Mouse (Mus musculus): ENCODE measurements at regions not wholly inside any gene's neighbourhood (a gene's known extent, or its start where the extent isn't known, plus 50 kb on each side); places are given as distances from the start of the nearest gene placed in this dataset.

- no peak for TF ChIP-seq CTCF (IDR thresholded peaks at IDR 0.05; ENCODE audit: control insufficient read depth, insufficient read depth, low read length)
- TF ChIP-seq POLR2A (IDR thresholded peaks at IDR 0.05; ENCODE audit: borderline replicate concordance, control insufficient read depth, low read depth, low read length): no peak
- Histone ChIP-seq H3K4me3 (replicated peaks; ENCODE audit: control insufficient read depth, low read depth, low read length) (no peak overlapping the region), H3K27ac (ENCODE audit: control insufficient read depth, insufficient read depth, low read depth, low read length, poor library complexity) (no peak overlapping the region; the same call in 1 of the 2 replicates), H3K4me1 (ENCODE audit: control insufficient read depth, insufficient read depth, low read length) (no peaks in the 10 kb centered on the region)
- WGBS: 14% methylated on average over 3 of the region's 3 CpGs
These were observed 101.2 kb upstream of the Mpp6 start for GRCm38 (mm10) chr6:50008869-50009268.

- TF ChIP-seq POLR2A (IDR thresholded peaks at IDR 0.05; ENCODE audit: borderline replicate concordance, control insufficient read depth, low read depth, low read length) (no peak), CTCF (IDR thresholded peaks at IDR 0.05; ENCODE audit: control insufficient read depth, insufficient read depth, low read length) (no peak)
- 6% methylated on average over 7 of the region's 7 CpGs for WGBS
- Histone ChIP-seq H3K4me3 (replicated peaks; ENCODE audit: control insufficient read depth, low read depth, low read length) (no peak overlapping the region), H3K4me1 (ENCODE audit: control insufficient read depth, insufficient read depth, low read length) (no peaks in the 10 kb centered on the region), H3K27ac (ENCODE audit: control insufficient read depth, insufficient read depth, low read depth, low read length, poor library complexity) (peak overlapping the region; percentile 3; the same call in 1 of the 2 replicates)
These were observed 100.7 kb upstream of the Mpp6 start for GRCm38 (mm10) chr6:50009339-50009738.

GRCm38 (mm10) chr6:50009856-50010255, 100.2 kb upstream of the Mpp6 start:
- Histone ChIP-seq H3K4me3 (replicated peaks; ENCODE audit: control insufficient read depth, low read depth, low read length) (no peak overlapping the region), H3K4me1 (ENCODE audit: control insufficient read depth, insufficient read depth, low read length) (no peaks in the 10 kb centered on the region), H3K27ac (ENCODE audit: control insufficient read depth, insufficient read depth, low read depth, low read length, poor library complexity) (no peak overlapping the region)
- WGBS: 76% methylated on average over 5 of the region's 5 CpGs
- TF ChIP-seq CTCF (IDR thresholded peaks at IDR 0.05; ENCODE audit: control insufficient read depth, insufficient read depth, low read length) (no peak), POLR2A (IDR thresholded peaks at IDR 0.05; ENCODE audit: borderline replicate concordance, control insufficient read depth, low read depth, low read length) (no peak)

- Histone ChIP-seq H3K27ac (ENCODE audit: control insufficient read depth, insufficient read depth, low read depth, low read length, poor library complexity) (no peak overlapping the region), H3K4me3 (replicated peaks; ENCODE audit: control insufficient read depth, low read depth, low read length) (no peak overlapping the region), H3K4me1 (ENCODE audit: control insufficient read depth, insufficient read depth, low read length) (no peaks in the 10 kb centered on the region)
- no peak for TF ChIP-seq POLR2A (IDR thresholded peaks at IDR 0.05; ENCODE audit: borderline replicate concordance, control insufficient read depth, low read depth, low read length)
- TF ChIP-seq CTCF (IDR thresholded peaks at IDR 0.05; ENCODE audit: control insufficient read depth, insufficient read depth, low read length): no peak
- WGBS: 76% methylated on average over 12 of the region's 12 CpGs
These were observed 99.0 kb upstream of the Mpp6 start for GRCm38 (mm10) chr6:50011071-50011470.

GRCm38 (mm10) chr6:50011746-50012453, 98.1 kb upstream of the Mpp6 start:
- Histone ChIP-seq H3K4me3 (replicated peaks; ENCODE audit: control insufficient read depth, low read depth, low read length) (no peak overlapping the region), H3K27ac (ENCODE audit: control insufficient read depth, insufficient read depth, low read depth, low read length, poor library complexity) (no peak overlapping the region), H3K4me1 (ENCODE audit: control insufficient read depth, insufficient read depth, low read length) (no peaks in the 10 kb centered on the region)
- 63% methylated on average over 5 of the region's 5 CpGs for WGBS
- TF ChIP-seq POLR2A (IDR thresholded peaks at IDR 0.05; ENCODE audit: borderline replicate concordance, control insufficient read depth, low read depth, low read length) (no peak), CTCF (IDR thresholded peaks at IDR 0.05; ENCODE audit: control insufficient read depth, insufficient read depth, low read length) (no peak)

GRCm38 (mm10) chr6:50013067-50013466, 97.0 kb upstream of the Mpp6 start:
- H3K4me1 ChIP-seq (ENCODE audit: control insufficient read depth, insufficient read depth, low read length): no peaks in the 10 kb centered on the region
- no peak overlapping the region for H3K27ac ChIP-seq (ENCODE audit: control insufficient read depth, insufficient read depth, low read depth, low read length, poor library complexity)
- WGBS: 83% methylated on average over 5 of the region's 5 CpGs
- TF ChIP-seq CTCF (IDR thresholded peaks at IDR 0.05; ENCODE audit: control insufficient read depth, insufficient read depth, low read length) (no peak), POLR2A (IDR thresholded peaks at IDR 0.05; ENCODE audit: borderline replicate concordance, control insufficient read depth, low read depth, low read length) (no peak)
- H3K4me3 ChIP-seq (replicated peaks; ENCODE audit: control insufficient read depth, low read depth, low read length): no peak overlapping the region

GRCm38 (mm10) chr6:50013842-50014241, 96.2 kb upstream of the Mpp6 start:
- WGBS: 85% methylated on average over 7 of the region's 7 CpGs
- no peak overlapping the region for H3K4me3 ChIP-seq (replicated peaks; ENCODE audit: control insufficient read depth, low read depth, low read length)
- TF ChIP-seq CTCF (IDR thresholded peaks at IDR 0.05; ENCODE audit: control insufficient read depth, insufficient read depth, low read length) (no peak), POLR2A (IDR thresholded peaks at IDR 0.05; ENCODE audit: borderline replicate concordance, control insufficient read depth, low read depth, low read length) (no peak)

GRCm38 (mm10) chr6:50027981-50028380, 82.1 kb upstream of the Mpp6 start:
- TF ChIP-seq POLR2A (IDR thresholded peaks at IDR 0.05; ENCODE audit: borderline replicate concordance, control insufficient read depth, low read depth, low read length) (no peak), CTCF (IDR thresholded peaks at IDR 0.05; ENCODE audit: control insufficient read depth, insufficient read depth, low read length) (no peak)
- no peak overlapping the region for H3K27ac ChIP-seq (ENCODE audit: control insufficient read depth, insufficient read depth, low read depth, low read length, poor library complexity)
- H3K4me1 ChIP-seq (ENCODE audit: control insufficient read depth, insufficient read depth, low read length): no peaks in the 10 kb centered on the region; the same call in 1 of the 2 replicates
- no peak overlapping the region for H3K4me3 ChIP-seq (replicated peaks; ENCODE audit: control insufficient read depth, low read depth, low read length)
- 76% methylated on average over 6 of the region's 6 CpGs for WGBS

More at GRCm38 (mm10) chr6:50013842-50014241, 96.2 kb upstream of the Mpp6 start:
- Histone ChIP-seq H3K4me1 (ENCODE audit: control insufficient read depth, insufficient read depth, low read length) (no peaks in the 10 kb centered on the region), H3K27ac (ENCODE audit: control insufficient read depth, insufficient read depth, low read depth, low read length, poor library complexity) (no peak overlapping the region)

Data from bone marrow, adult 2 months (tissue).